Mouse (Mus musculus) lung, embryonic 16.5 days (tissue): ENCODE data around the gene Fhad1. TPM values are rescaled to one million over a fixed set of nuclear protein-coding genes. Genes with fewer than 3 reads are reported as not detected.

Experiments
- ATAC-seq: fragments of 200-750 bp; cut with Nextera tagmentation; 2 replicates; pipeline ENCODE4 v1.8.0; 2017; ENCODE audit warnings: low read depth, mild to moderate bottlenecking, moderate library complexity
- H3K27ac ChIP-seq: fragments of 300-500 bp; sonication (generic); 2 replicates; pipeline ENCODE4 v1.5.1; 2014; ENCODE audit warnings: mild to moderate bottlenecking, control low read depth, low read length
- H3K27me3 ChIP-seq: fragments of 300-500 bp; sonication (generic); 2 replicates; pipeline ENCODE4 v1.6.1; 2014; ENCODE audit warnings: low read depth, low read length, mixed read lengths; ENCODE audit not compliant: control insufficient read depth, insufficient read depth
- H3K36me3 ChIP-seq: fragments of 300-500 bp; sonication (generic); 2 replicates; pipeline ENCODE4 v1.6.1; 2014; ENCODE audit warnings: low read length; ENCODE audit not compliant: control insufficient read depth, insufficient read depth
- H3K4me1 ChIP-seq: fragments of 300-500 bp; sonication (generic); replicated peaks from 2 replicates; pipeline ENCODE4 v1.6.1; 2014; ENCODE audit warnings: low read length, mixed read lengths; ENCODE audit not compliant: control insufficient read depth, insufficient read depth
- H3K4me2 ChIP-seq: fragments of 300-500 bp; sonication (generic); 2 replicates; pipeline ENCODE4 v1.6.1; 2014; ENCODE audit warnings: low read depth, low read length, control low read depth
- H3K4me3 ChIP-seq: fragments of 300-500 bp; sonication (generic); 2 replicates; pipeline ENCODE4 v1.5.1; 2014; ENCODE audit warnings: mild to moderate bottlenecking, low read length, control low read depth
- H3K9ac ChIP-seq: fragments of 300-500 bp; sonication (generic); 2 replicates; pipeline ENCODE4 v1.6.1; 2014; ENCODE audit warnings: low read length, control low read depth
- H3K9me3 ChIP-seq: fragments of 300-500 bp; sonication (generic); 2 replicates; pipeline ENCODE4 v1.6.1; 2016; ENCODE audit warnings: low read length; ENCODE audit not compliant: control insufficient read depth
- WGBS: fragments of 180-500 bp; shearing (Covaris S2); extraction: QIAGEN DNeasy Blood & Tissue Kit; methylation state at CpG from one replicate; pipeline ENCODE4 v1.1.7; 2014; 5-methylcytosine and 5-hydroxymethylcytosine counted together
- polyA plus RNA-seq: library from polyadenylated mRNA; unstranded; fragments of >200 nt; fragmentation: Nextera tagmentation; extraction: Ambion mirVana; gene quantifications from 2 replicates; pipeline ENCODE4 v1.2.1, GENCODE M21; 2015

The Fhad1 gene
- polyA plus RNA-seq, 1 experiment from 2014 or later: 3.3 TPM

GRCm38 (mm10) chr4:142045595-142046163 is 30.8 kb upstream of the Fhad1 start:
- H3K9ac ChIP-seq: no peak overlapping the region
- H3K4me1 ChIP-seq: peaks cover 8% of the 10 kb centered on the region; the same call in 1 of the 2 replicates
- ATAC-seq: no peak
- WGBS: 72% methylated on average over 14 of the region's 14 CpGs
- no peak overlapping the region for H3K27ac ChIP-seq
- no peak overlapping the region for H3K4me3 ChIP-seq
- no peaks in the 10 kb centered on the region for H3K27me3 ChIP-seq
- no peak overlapping the region for H3K4me2 ChIP-seq
- no peaks in the 10 kb centered on the region for H3K36me3 ChIP-seq
- H3K9me3 ChIP-seq: no peaks in the 10 kb centered on the region

- no peak overlapping the region for H3K4me2 ChIP-seq
- H3K27ac ChIP-seq: no peak overlapping the region
- H3K9me3 ChIP-seq: no peaks in the 10 kb centered on the region
- WGBS: 44% methylated on average over 12 of the region's 12 CpGs
- peaks cover 8% of the 10 kb centered on the region; the same call in 1 of the 2 replicates for H3K4me1 ChIP-seq
- H3K4me3 ChIP-seq: no peak overlapping the region
- H3K36me3 ChIP-seq: no peaks in the 10 kb centered on the region
- no peaks in the 10 kb centered on the region for H3K27me3 ChIP-seq
- peak; percentile 46; the same call in 1 of the 2 replicates for ATAC-seq
- no peak overlapping the region for H3K9ac ChIP-seq
These were observed 29.6 kb upstream of the Fhad1 start for GRCm38 (mm10) chr4:142044452-142044851.

- Histone ChIP-seq H3K36me3 (peaks cover 3% of the 10 kb centered on the region; the same call in 1 of the 2 replicates), H3K4me1 (peaks cover 8% of the 10 kb centered on the region; the same call in 1 of the 2 replicates), H3K9me3 (no peaks in the 10 kb centered on the region), H3K27ac (no peak overlapping the region), H3K27me3 (no peaks in the 10 kb centered on the region), H3K9ac (no peak overlapping the region), H3K4me2 (no peak overlapping the region), H3K4me3 (no peak overlapping the region)
- ATAC-seq: no peak
- WGBS: 83% methylated on average over 9 of the region's 9 CpGs
These were observed 24.9 kb upstream of the Fhad1 start for GRCm38 (mm10) chr4:142039662-142040353.

GRCm38 (mm10) chr4:142037897-142038296 is 23.0 kb upstream of the Fhad1 start:
- Histone ChIP-seq H3K36me3 (peaks cover 3% of the 10 kb centered on the region; the same call in 1 of the 2 replicates), H3K27me3 (no peaks in the 10 kb centered on the region), H3K27ac (no peak overlapping the region), H3K4me2 (no peak overlapping the region), H3K4me1 (peaks cover 3% of the 10 kb centered on the region; the same call in 1 of the 2 replicates), H3K9ac (no peak overlapping the region), H3K4me3 (no peak overlapping the region), H3K9me3 (no peaks in the 10 kb centered on the region)
- WGBS: 55% methylated on average over 4 of the region's 4 CpGs
- no peak for ATAC-seq

- no peak overlapping the region for H3K9ac ChIP-seq
- 36% methylated on average over 13 of the region's 13 CpGs for WGBS
- H3K4me3 ChIP-seq: no peak overlapping the region
- no peak overlapping the region for H3K27ac ChIP-seq
- H3K27me3 ChIP-seq: no peaks in the 10 kb centered on the region
- H3K36me3 ChIP-seq: peaks cover 3% of the 10 kb centered on the region; the same call in 1 of the 2 replicates
- no peaks in the 10 kb centered on the region for H3K9me3 ChIP-seq
- no peaks in the 10 kb centered on the region; the same call in 1 of the 2 replicates for H3K4me1 ChIP-seq
- H3K4me2 ChIP-seq: no peak overlapping the region
- no peak for ATAC-seq
These were observed 13.7 kb upstream of the Fhad1 start for GRCm38 (mm10) chr4:142028533-142028932.

- no peak for ATAC-seq
- Histone ChIP-seq H3K9ac (no peak overlapping the region), H3K4me3 (no peak overlapping the region), H3K36me3 (peaks cover 3% of the 10 kb centered on the region; the same call in 1 of the 2 replicates), H3K4me2 (no peak overlapping the region), H3K9me3 (no peaks in the 10 kb centered on the region), H3K27ac (no peak overlapping the region), H3K4me1 (peaks cover 3% of the 10 kb centered on the region; the same call in 1 of the 2 replicates), H3K27me3 (no peaks in the 10 kb centered on the region)
- 71% methylated on average over 2 of the region's 2 CpGs for WGBS
These were observed 12.1 kb upstream of the Fhad1 start for GRCm38 (mm10) chr4:142026965-142027364.

GRCm38 (mm10) chr4:142024536-142024935 is 9.7 kb upstream of the Fhad1 start:
- Histone ChIP-seq H3K4me3 (no peak overlapping the region), H3K9ac (no peak overlapping the region), H3K27me3 (no peaks in the 10 kb centered on the region), H3K9me3 (no peaks in the 10 kb centered on the region), H3K36me3 (no peaks in the 10 kb centered on the region), H3K4me1 (peaks cover 3% of the 10 kb centered on the region; the same call in 1 of the 2 replicates), H3K27ac (no peak overlapping the region), H3K4me2 (no peak overlapping the region)
- ATAC-seq: no peak
- WGBS: 80% methylated on average over 2 of the region's 2 CpGs

- no peak for ATAC-seq
- peaks cover 3% of the 10 kb centered on the region; the same call in 1 of the 2 replicates for H3K4me1 ChIP-seq
- H3K27me3 ChIP-seq: no peaks in the 10 kb centered on the region
- H3K4me3 ChIP-seq: no peak overlapping the region
- 60% methylated on average over 4 of the region's 4 CpGs for WGBS
- H3K9me3 ChIP-seq: no peaks in the 10 kb centered on the region
- H3K27ac ChIP-seq: no peak overlapping the region
- H3K9ac ChIP-seq: no peak overlapping the region
- H3K36me3 ChIP-seq: no peaks in the 10 kb centered on the region
- no peak overlapping the region for H3K4me2 ChIP-seq
These were observed 8.3 kb upstream of the Fhad1 start for GRCm38 (mm10) chr4:142023166-142023565.

GRCm38 (mm10) chr4:142017686-142018085 is 2.8 kb upstream of the Fhad1 start:
- Histone ChIP-seq H3K27me3 (peaks cover 8% of the 10 kb centered on the region; the same call in 1 of the 2 replicates), H3K27ac (no peak overlapping the region), H3K4me3 (no peak overlapping the region), H3K4me1 (peaks cover 5% of the 10 kb centered on the region; the same call in 1 of the 2 replicates), H3K4me2 (peak overlapping the region; percentile 9; the same call in 1 of the 2 replicates), H3K36me3 (no peaks in the 10 kb centered on the region), H3K9me3 (no peaks in the 10 kb centered on the region), H3K9ac (no peak overlapping the region)
- peak; percentile 15 for ATAC-seq
- 19% methylated on average over 15 of the region's 15 CpGs for WGBS
